Mouse (Mus musculus) thymus, postnatal 14 days (tissue): ENCODE results near the gene Cyb5r4.
"Not testable (repeated sequence)": the region's sequence is repeated elsewhere in the genome, so short reads cannot be mapped to it uniquely, and the experiment has no call there.

ENCODE experiments used
- DNase-seq: peaks from one replicate; pipeline ENCODE4 v3.0.0; 2021

The Cyb5r4 gene

DNA sequence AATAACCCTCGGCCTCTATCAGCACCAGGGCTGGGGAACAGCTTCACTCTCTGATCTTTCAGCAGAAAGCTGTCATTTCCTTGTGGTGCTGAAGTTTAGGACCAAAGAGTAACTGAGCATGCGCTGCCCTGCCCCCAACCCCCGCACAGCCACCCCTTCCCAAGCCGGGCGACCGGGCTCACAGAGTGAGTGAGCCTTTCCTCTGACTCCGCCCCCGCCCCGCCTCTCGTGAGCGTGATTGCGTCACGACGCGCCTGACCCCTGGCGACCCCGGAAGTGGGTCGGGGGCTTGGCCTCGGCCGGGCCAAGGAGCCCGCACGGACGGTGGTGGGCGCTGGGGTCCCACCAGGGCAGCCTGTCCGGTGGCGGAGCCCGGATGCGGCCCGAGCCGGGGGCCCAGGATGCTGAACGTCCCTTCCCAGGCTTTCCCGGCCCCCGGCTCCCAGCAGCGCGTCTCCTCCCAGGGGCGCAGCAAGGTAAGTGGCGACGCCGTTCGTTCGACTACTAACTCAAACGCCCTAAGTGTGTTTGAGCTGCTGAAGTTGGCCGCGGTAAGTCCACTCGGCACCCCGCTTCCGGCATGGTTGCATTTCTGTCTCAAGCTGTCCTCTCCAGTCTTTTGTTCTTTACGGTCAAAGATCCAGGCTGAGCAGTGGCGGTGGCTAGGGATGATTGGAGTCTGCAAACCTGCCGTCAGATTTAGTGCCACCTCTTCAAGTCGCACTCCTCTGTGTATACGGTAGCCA is at the start of gene Cyb5r4:
Gene Cyb5r4, plus strand, starts transcription at position 237 of the 746 bp plus-strand sequence.
- DNase-seq: peak; percentile 98

DNA sequence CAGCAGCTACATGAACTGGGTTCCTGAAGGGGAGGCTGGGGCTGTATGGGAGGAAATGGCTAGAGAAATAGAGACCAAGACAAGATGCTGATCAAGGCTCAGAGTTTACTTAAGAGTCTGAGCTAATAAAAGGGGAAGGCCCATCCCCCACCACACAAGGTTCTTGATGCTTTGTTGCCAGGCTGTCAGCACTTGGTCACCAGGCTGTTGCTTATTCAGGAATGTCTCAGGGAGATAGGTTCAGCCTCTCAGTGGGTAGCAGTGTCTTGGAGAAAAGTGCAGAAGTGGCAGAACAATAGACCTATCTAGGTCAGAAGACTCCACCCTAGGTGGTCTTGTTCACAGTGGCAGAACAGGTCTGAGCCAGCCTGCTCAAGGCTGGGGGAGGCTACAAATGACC is 49.3 kb upstream of the Cyb5r4 start:
- not testable (repeated sequence) for DNase-seq

DNA sequence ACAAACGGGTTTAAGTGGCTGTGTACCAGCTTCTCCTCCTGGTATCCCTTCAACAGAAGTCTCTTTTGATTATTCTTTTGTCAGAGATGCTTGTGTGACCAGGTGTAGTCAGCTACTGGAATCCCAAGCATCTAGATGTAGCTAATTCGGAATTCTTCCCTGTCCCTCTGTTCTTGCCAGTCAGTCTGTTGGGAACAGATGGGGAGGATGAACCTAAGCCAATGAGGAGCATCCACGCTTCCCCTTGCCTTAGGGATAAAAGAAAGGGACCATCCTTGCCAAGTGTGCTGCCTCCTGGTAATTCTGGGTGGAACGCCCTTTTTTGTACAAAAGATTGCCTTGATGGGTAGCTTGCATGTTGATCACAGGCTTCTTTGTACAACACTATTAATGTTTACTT is 48.3 kb upstream of the Cyb5r4 start:
- DNase-seq: no peak

DNA sequence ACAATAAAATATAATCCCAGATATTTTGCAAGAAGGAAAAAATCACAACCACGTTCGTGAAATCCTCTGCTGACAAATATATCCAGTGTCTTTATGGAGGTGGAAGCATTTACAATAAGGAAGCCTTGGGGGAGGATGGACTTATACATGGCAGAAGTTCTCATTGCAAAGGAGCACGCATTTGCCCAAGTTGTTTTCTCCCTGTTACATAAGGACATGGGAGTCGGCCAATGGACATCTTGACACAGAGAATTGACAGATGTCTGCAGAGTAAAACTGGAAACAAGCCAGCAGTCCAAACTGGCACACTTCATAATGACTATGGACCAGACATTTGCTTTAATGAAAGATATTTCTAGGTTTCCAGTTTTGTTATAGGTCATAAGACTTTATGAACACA is 44.9 kb upstream of the Cyb5r4 start:
- no peak for DNase-seq

- DNase-seq: no peak
Observed at GRCm38 (mm10) chr9:86978257-86978907, 43.4 kb upstream of the Cyb5r4 start.

DNA sequence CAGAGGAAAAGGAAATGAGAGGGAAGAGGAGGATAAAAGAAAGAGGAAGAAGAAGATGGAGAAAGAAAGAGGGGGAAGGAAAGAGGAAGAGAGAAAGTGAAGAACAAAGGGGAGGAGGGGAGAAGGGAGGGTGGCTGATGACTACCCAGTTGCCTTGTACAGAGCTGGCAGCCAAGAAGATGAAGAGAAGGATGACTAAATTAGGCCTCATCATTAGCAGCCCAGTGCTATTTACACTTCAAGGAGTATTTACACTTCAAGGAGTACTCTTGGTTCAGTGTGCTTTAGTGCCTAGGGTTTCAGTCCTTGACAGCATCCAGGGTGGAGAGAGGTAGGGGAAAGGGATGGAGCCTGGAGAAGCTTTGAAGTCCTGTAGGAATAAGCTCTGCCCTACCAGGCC is 41.8 kb upstream of the Cyb5r4 start:
- DNase-seq: no peak

DNA sequence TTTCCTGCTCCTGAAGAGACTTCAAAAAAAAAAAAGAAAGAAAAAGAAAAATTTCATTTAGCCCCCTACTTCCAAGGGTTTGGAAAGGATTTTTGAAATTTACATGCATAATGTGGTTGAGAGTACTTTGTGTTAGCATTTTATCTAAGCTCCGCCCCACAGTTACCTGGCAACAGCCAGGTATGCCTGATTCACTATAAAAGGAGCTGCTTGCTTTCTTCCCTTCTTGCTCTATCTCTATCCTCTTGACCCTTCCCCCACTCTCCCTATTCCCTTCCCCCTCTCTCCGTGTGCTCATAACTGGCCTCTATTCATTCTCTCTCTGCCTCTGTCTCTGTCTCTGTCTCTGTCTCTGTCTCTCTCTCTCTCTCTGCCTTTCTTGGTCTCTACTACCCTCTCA is 40.9 kb upstream of the Cyb5r4 start:
- no peak for DNase-seq

GRCm38 (mm10) chr9:86981551-86981950 is 40.3 kb upstream of the Cyb5r4 start:
- no peak for DNase-seq

DNA sequence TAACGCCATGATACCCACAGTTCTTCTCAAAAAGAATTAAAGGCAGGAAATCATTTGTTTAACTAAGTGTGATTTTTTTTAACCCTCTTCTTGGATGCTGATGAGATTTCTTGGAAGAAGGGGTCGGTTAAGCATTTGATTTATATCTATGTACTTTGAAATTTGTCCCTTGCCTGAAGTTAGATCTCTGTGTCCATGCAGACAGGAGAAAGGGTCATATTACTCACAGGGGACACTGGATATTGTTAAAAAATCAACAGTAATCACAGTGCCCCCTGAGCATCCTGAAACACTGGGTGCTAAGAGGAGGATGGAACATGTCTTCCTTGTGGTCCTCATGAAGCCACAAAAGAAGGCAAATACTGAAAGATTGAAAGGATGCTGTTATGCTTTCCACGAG is 37.2 kb upstream of the Cyb5r4 start:
- no peak for DNase-seq

DNA sequence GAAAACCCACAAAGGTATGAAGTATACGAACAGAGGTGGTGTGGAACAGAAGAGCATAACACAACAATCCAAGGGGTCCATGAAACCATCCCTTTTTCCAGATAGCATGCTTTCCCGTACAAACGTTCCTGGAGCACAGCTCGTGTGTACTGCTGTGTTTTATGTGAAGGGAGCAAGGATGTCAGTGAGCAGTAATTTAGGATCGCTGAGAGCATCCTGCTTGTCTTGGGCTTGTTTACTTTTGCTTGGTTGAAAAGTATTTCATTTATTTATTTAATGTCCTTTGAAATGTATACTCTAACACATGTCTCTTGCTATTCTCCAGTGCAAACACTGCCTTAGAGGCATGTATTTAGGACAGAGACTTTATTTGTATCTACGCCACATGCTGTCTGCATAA is 36.7 kb upstream of the Cyb5r4 start:
- DNase-seq: no peak

DNA sequence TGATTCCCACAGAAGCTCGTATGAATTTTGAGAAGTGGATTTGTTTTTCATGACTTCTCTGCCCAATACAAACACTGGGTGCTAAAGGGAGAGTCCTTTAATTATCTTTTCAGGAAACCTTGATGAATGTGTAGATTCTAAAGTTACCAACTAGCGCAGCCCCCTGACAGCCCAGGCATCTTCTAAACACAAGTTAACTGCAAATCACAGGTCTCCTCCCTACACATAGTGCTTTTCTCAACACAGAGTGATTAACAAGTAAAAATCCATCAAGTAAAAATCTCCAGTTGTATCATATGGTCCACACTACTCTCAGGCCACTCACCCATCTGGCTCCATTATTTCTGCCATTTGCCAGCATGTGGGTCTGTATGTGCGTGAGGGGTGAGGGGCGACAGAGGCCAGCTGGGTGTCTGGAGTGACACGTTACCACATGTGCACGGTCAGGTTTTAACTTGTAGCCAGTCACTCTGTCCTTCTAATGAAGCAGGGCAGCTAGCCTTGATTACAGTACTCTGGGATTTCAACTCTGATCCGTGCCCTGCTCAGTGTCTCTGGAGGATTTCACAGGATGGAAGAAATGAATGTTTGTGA is 35.0 kb upstream of the Cyb5r4 start:
- DNase-seq: no peak

- no peak for DNase-seq
Observed at GRCm38 (mm10) chr9:86989822-86990221, 32.0 kb upstream of the Cyb5r4 start.

- no peak for DNase-seq
Observed at GRCm38 (mm10) chr9:86991758-86992157, 30.1 kb upstream of the Cyb5r4 start.

DNA sequence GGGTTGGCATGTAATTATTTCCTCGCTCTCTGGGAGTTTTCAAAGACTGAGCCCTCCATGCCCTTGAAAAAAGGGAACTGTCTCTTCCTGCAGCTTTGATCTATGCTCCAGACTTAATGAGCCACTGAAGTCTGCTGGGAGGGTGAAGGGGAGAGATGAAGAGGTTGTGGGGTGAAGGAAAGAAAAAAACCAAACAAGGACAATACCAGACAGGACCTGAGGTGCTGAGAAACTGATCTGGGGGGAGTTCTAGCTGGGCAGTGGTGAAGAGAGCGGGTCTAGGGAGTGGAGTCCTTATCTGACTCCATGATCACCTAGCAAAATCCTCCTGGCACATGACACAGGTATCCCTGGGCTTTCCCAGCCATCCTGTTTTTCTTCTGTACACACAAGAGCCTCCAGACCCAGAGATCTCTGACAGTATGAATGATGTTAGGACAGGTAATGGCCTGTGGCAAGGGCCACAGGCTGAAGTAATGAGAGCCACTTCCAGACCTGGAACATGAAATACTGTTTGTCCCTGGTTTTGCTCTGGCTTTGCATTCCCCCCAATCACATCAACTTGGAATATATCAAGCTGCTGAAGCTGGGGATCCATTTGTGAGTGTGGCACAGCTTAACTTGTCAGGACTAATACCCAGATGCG is 24.6 kb upstream of the Cyb5r4 start:
- DNase-seq: no peak

DNA sequence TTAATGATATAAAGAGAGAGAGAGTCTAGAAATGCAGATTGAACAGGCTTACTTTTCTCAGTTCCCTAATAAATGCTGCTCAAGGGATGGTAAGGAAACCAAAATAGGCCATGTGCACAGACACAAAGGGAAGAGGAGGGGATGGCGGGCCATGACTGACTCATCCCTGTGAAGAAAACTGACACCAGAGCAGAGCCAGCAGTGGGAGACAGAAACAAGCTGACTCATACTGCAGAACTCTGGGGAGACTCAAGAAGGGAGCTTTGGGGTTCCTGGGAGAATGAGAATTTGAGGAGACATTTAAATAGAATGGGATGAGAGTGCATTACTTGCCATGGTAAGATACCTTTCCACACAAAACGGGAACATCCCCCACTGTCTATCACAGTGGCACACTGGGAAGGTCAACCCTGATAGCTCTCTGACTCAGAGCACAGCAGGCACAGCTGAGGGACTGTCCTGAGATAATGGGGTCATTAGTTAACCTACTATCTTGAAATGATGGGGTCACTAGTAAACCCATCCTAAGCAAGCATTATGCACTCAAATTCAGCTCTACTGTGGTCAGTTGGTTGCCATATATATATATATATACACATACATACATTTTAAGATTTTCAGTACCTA is 21.7 kb upstream of the Cyb5r4 start:
- DNase-seq: no peak

DNA sequence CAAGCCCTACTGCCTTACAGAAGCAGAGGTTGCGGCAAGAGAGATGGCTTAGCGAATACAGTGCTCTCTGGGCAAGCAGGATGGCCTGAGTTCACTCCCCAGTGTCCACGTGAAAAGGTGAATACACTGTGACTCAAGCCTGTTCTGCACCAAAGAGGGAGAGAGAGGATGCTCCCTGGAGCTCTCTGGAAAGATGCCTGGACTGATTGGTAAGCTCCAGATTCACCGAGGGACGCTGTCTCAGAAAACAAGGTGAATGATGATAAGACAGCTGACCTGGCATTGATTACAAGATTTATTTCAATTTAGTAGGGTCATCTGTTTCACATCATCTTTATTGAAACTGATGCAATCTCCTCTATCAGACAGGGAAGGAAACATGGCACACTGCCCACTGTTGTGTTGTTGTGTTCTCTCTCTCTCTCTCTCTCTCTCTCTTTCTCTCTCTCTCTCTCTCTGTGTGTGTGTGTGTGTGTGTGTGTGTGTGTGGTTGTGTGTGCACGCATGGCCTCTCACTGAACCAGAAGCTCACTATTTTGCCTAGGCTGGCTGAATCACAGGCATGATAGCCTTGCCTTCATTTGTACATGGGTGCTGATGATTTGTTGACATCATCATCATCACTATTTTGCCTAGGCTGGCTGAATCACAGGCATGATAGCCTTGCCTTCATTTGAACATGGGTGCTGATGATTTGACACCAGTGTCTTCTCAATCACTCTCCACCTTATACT is 16.9 kb upstream of the Cyb5r4 start:
- no peak for DNase-seq

GRCm38 (mm10) chr9:87005435-87005779 is 16.4 kb upstream of the Cyb5r4 start:
- no peak for DNase-seq

DNA sequence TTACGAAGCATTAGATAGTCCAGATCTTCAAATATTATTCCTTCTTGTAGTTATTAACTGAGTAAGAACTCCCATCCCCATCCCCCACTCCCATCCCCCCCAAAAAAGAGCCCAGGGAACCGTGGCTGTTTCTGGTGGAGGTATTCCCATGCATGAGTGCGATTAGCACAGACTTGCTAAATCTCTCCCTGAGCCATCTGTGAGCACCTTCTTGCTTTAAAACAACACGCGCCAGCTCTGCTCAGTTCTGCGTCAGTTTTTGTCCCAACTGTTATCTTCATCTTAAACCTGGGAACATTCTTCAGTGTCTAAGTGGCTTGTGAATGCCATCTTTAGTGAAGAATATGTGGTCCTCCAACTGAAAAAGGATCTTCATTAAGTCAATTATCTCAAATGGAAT is 13.3 kb upstream of the Cyb5r4 start:
- DNase-seq: no peak

- DNase-seq: no peak
Observed at GRCm38 (mm10) chr9:87008919-87009318, 12.9 kb upstream of the Cyb5r4 start.

DNA sequence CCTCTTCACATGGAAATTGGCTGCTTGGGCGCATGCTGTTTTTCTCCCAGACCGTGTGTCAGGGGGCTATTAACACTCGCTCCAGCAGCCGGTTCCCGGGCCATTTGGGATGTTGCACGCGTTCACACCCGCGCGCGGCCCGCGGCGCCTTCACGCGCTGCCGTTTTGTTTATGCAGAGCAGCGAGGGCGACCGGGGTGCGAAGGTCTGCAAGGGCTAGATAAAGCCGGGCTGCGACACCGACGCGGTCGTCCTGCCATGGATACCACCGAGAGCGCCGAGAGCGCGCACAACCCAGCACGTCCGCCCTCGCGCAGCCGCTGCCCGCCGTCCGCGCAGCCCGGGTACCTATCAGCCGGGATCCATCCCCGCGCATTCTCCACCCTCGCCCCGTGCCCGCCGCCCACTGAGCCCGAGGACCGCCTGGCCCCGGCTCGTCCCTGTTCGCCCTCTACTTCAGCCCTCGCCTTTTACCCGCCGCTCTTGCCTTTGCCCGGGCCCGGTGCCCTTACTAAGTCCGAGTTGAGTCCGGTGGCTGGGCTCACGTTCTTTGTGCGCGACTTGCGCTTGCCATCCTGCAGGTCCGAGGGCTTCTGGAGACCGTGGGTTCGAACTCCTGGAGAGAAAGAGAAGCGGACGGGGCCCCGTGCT is 6.4 kb upstream of the Cyb5r4 start, which contains the start of gene Ripply2:
Gene Ripply2, plus strand, starts transcription at position 250 of the 650 bp plus-strand sequence.
- no peak for DNase-seq

- peak; percentile 4 for DNase-seq
Observed at GRCm38 (mm10) chr9:87015938-87016294, 5.9 kb upstream of the Cyb5r4 start.

DNA sequence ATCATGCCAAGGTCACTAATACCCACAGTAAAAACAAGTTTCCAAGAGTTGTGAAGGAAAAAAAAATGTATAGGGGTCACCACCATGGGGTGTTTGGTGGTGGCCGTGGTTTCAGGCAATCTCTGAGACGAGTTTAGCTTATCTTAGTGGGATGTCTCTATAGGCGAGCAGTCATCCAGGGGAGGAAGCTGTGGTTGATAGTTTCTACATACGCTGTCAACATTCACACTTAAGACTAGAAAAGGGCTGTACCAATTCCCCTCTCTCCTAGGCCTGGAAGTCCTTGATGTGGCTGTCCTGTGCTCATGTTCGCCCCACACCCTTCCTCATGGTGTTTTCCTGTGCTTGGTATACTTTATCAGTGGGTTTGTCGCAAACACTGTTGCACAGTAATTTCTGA is 4.0 kb downstream of the Cyb5r4 start:
- DNase-seq: no peak
